Mouse (Mus musculus) frontal cortex, adult (tissue): ENCODE measurements at regions not wholly inside any gene's neighbourhood (a gene's known extent, or its start where the extent isn't known, plus 50 kb on each side); places are given as distances from the start of the nearest gene placed in this dataset.
A peak's percentile ranks its signal among the peaks of the same experiment; 100 is the strongest.

Source experiments
- ATAC-seq: cut with Nextera tagmentation; 2 replicates; pipeline ENCODE4 v1.9.2; 2017; ENCODE audit warnings: mild to moderate bottlenecking, moderate library complexity, mixed read lengths; ENCODE audit not compliant: low TSS enrichment

DNA sequence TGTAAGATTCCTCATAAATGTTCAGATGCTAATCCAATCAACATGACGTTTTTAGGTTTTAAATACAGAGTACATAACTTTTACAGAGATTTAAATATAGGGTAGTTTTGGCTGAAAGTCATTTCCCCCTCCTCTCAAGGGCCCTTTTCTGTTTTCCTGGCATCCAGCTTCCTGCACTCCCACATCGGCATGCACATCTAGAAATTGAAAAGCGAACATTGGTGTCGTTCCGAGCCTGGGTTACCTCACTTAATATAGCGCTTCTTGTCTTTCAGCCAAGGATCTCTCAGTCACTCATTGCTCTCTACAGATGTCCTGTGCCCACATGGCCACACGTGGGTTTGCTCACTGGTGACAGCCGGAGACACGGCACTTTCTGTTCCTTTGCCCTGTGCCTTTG lies 572.7 kb downstream of the Vrk1 start:
- peak; percentile 67 for ATAC-seq

DNA sequence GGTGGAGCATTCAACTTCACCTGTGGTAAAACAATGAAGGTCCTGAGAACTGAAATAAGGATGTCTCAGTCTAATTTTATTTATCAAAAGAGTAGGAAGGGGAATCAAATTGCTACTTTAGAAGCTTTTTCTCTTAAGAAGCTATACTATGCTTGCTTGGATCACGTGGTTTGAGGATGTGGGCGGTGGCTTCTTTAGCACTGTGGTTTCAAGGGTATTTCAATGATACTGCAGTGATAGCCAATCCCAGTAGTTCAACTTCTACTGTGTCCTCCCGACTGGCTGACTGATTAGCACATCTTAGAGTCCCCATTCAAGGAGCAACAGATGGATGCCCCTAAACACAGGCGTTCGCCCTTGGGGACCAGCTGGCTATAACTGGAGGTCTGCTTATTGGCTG lies 575.6 kb downstream of the Vrk1 start:
- ATAC-seq: no peak

DNA sequence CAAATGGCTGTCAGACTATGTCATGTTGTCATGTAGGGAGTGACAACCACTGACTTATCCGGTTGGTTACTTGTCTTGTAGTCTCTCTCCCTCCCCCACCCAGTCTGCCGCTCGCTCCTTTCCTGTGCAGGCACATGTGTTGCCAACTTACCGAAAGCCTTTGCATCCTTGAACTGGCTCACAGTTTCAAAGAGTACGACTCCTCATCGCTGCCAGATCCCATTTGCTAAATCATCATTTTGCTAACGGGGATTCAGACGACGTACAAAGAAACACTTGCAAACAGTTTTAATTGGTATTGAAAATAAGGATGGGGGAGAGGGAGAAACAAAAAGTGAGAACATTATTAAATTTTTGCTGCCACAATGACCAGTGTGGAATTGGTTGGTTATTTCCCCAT lies 582.7 kb downstream of the Vrk1 start:
- ATAC-seq: no peak

DNA sequence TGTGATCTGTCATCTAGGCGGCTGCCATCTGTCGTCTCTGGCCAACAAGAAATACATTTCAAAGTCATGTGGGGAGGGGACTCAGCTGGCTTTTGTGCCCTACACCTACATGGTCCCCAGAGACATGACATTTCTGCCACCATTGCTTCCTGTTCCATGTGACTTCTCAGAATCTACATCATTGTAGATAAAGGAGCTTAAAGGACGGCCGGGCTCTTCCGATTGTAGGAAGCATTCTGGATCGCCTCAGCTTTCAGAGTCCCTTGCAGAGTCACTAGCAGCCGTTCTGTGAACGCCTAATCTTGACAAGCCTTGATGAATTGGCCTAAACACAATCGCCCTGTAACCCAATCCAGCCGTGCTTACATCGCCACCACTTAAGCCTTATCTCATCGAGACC lies 587.6 kb downstream of the Vrk1 start:
- ATAC-seq: no peak

DNA sequence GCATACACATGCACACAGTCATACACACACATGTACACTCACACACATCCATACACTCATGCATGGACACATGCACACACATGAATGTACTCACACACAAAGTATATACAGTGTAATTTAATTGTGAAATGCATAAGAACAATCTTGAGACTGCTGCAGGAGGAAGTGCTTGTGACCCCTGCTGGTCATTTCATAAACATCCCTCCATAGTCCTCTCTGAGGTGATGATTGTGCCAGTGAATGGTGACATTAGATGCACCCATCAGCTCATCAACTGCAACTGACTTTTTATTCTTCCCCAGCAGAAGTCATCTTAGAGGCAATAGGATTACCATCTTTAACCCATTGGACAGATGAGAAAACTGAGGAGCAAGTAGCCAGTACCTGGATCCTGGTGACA lies 597.2 kb downstream of the Vrk1 start:
- ATAC-seq: no peak

DNA sequence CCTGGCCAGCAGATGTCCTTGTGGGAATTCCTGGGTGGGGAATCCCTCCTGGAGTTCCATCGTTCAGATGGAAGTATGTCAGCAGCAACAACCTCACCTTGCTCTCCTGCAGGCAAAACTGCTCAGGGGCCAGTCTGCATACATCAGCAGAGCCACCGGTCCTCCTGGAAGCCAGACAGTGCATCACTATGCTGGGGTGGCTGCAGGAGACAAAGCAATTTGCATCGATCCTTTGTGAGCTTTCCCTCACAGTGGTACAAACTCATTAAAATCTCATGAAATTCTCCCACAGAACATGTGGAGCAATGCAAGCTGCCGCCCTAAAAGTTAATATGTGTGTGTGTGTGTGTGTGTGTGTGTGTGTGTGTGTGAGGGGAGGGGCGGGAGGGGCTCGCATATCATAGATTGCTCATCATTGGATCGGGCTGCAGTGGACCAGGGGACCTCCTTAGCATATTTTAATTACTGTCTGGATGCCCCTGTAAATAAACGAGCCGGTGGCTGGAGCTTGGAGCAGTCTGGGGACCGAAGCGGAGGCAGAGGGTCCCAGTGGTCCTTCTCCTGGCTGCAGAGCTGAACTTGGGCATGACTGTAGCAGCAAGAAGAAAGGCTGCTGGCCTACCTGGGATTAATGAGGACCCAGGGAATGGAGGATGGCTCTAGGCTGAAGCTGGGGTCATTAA lies 597.8 kb downstream of the Vrk1 start:
- ATAC-seq: no peak

DNA sequence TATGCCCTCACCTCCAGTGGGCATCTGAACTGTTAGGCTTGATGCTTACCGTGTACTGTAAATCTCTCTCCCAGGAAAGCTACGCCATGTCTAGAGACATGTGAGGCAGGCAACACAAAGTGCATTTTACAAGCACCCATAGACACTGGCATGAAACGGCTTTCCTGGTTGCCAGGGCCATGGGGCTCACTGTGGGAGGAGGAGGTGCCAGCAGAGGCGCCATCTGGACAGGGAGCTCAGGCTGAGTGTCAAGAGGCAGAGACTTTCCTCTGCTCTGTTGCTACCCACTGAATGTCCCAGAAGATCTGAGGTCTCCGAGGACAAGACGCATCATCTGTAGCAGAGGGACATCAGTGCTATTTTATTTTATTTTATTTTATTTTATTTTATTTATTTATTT lies 608.7 kb downstream of the Vrk1 start:
- no peak for ATAC-seq

DNA sequence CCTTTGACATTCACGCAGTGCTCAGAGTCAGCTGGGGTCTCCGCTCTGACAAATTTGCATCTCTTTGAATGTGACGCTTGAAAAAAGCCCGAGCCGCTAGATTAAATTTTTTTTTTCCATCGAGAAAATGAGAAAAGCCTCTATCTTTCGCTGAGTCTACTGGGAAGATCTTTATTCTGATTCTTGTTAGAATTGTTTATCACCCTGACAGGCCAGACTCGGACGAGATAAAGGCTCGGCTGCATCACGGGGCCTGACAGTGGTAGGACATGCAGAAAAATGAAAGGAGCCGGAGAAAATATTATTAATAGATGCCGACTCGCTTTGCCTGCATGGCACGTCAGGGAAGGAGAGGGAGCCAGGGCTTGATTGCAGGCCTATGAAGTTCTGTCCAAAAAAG lies 616.8 kb downstream of the Vrk1 start:
- no peak for ATAC-seq

DNA sequence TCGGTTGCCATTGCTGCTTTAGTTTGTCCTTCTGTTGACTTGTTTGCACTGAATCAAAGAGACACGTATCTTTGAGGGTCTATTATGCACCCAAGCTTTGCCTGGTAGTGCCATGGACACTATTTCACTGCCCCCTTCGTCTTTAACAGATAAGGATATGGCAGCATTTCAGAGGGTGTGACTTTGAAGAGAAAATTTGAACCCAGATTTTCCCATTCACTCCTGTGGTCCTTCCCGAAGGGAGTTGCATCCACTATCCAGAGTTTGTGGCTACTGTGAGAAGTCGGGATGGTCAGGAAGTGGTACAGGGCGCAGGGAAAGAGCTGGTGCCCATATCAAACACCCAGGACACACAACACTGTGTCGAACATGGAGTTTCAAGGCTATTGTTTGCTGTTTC lies 622.5 kb downstream of the Vrk1 start:
- ATAC-seq: no peak

DNA sequence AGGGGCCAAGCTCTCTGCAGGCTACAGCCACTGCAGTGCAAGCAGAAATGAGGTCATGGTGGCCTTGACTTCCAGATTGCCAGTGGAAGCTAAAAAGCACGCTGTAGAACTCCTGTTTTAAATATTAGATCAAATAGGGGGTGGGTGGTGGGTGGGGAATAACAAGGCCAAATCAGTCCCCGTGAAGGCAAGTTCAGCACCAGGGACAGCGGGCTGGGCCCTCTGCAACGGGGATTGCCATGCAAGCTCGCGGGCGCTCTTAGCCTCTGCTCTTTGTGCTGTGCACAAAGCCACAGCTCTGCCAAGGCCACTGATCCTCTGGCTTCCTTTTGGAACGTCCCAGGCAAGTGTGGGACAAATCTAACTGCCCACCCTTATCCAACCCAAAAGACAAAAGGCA lies 623.1 kb downstream of the Vrk1 start:
- ATAC-seq: no peak

DNA sequence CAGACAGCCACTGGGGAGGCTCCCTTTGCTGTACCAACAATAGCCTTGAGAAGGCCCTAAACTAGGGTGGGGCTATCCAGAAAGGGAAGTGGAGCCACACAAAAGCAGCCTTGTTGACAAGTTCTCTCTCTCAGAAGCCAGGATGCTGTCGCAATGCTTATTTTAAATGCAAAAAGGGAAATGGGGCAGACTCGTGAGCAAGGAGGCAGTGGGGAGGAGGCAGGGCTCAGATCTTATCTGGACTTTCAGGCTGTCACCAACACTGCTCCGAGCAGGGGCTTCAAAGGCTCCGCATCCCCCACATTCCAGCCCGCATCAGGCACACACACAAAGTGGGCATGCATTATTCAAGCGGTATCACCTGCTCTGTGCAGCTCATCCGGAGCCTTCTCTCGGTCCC lies 648.3 kb downstream of the Vrk1 start:
- ATAC-seq: no peak

DNA sequence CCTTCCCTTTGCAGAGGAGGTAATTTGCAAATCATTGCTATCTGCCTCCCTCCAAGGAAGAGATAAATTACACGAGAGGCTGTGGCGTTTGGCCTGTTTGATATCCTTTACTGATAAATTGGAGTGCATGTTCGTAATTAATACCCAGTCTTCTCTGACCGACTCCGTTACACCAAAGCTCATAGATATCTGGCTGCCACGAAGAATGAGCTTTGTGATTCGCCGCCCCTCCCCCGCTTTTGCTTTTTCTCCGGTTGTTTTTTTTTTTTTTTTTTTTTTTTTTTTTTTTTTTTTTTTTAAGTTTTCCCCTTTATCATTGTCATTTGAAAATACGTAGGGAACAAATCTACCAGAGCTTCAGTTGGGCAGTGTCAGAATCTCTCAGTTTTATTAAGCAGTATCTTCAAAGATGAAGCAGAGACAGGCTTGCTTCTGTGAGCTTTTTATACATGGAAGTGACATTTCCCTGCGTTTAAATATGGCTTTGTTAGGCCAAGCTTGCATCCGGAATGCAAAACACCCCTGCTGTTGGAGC lies 663.3 kb downstream of the Vrk1 start:
- ATAC-seq: no peak

DNA sequence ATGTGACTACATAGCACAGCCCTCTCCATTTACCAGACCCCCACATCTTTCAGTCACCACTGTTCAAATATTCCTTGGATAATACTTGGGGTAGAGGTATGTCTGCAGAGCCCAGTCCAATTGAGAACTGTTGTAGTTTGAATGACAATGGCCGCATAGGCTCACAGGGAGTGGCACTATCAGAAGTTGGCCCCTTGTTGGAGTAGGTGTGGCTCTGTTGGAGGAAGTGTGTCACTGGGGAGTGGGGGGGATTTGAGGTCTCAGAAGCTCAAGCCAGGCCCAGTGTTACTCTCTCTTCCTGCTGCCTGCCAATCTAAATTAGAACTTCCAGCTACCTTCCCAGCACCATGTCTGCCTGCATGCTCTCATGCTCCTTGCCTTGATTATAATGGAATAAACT lies 664.7 kb downstream of the Vrk1 start:
- ATAC-seq: no peak

DNA sequence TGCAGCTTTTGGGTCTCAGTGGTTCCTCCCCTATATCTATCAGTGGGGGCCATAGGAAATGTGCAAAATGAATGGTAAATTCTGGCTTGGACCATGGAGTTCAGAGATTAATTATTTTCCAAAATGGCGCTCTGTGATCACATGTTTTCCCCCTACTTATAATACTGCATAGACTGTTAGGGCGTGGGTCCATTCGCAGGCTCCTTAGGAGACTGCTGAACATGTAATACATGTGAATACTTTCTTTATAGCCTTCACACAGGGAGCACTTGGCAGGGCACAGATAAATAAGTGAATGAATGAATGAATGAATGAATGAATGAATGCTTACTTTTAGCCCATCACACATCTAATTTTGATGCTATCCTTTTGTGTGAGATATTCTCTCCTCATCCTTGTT lies 666.1 kb downstream of the Vrk1 start:
- no peak for ATAC-seq

DNA sequence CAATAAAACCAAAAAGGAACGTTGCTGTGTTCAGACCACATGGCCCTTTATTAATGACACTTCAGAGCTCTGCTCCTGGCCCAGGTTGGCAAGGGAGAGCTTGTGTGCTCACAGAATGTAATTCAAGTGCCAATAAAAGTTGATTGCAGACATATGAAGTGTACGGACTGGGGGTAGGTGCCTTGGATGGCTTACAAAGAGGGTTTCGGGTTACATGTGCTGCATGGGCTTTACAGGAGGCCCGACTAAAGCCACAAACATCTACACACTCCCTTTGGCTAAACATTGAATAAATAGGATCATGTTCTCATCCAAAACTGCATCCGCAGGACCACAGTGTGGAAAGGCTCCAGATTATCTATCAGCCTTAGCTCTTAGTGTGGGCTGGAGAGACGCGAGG lies 666.5 kb downstream of the Vrk1 start:
- no peak for ATAC-seq

DNA sequence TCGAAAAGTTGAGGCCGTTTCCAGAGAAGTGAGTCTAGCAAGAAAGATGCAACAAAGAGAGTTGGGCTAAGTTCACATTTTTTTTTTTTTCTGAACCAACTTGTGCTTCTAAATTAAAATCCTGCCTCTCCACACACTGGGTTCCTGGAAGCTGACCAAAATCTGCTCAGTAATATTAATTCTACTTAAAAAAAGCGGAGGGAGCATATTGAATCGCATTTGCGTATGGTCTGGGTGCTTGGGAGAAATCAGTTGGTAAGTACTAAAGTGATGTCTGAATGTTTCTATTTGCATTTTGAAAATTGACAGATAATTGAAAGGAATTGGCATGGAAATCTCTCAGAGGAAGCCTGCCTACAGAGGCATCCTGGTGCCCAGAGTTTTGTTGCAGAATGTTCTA lies 676.0 kb downstream of the Vrk1 start:
- ATAC-seq: no peak

DNA sequence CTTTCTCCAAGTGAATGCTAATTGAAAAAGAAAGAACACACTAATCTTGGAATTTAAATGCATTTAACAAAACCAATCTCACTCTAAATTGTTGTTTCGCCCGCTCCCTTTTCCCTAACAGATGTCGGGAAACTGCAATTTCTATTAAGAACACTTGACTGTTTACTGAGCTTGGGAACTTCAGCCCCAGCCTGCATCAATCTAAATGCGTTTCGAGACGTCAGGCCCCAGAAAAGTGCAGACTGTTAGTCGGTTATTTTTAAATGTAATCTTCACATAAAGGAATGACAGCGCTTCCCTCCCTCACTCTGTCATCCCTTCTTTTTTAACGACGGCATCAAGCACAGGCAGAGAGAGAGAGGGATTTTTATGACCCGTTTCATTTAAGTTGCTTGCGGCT lies 677.7 kb downstream of the Vrk1 start:
- no peak for ATAC-seq

DNA sequence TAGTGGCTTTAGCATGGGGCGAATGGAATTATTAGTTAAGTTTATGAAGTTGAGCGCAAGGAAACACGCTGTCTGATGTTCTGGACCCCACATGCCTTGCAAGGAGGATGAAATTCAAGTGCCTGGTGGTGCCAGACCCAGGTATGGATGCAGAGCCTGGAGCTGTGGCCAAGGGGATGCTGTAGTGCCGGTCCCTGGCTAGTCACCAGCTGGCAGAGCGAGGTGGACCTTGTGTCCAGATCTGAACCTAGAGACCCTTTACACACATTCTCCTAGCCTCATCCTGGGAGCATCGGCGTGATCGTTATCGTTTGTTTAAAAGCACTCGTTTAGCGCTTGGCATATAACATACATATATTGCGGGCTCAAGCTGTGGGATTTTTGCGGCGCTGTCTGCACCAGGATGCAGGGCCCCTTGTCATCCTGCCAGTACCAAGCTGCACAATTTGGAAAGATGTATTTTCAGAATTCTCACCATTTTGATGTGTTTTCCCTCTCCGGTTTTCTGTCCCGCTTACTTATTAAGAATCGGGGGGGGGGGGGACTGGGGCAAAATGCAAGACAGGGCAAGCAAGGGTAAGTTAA lies 678.2 kb downstream of the Vrk1 start:
- ATAC-seq: 0 out of 2 replicates have a peak, but pooled peaks have one; percentile 27

DNA sequence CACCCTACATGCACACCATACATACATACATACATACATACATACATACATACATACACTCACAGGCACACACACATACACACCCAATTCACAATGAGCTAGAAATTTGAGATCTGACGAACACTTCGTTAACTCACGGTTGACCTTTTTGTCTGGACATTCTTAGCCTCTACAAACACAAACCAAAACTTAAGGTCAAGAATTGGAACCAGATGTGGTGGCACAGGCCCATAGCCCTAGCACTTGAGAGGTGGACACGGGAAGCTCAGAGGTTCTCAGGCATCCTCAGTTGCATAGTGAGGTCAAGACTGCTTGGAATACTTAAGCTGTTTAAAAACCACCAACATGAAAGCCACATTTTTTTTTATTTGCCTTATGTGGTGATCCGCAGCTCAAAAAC lies 692.9 kb downstream of the Vrk1 start:
- no peak for ATAC-seq

DNA sequence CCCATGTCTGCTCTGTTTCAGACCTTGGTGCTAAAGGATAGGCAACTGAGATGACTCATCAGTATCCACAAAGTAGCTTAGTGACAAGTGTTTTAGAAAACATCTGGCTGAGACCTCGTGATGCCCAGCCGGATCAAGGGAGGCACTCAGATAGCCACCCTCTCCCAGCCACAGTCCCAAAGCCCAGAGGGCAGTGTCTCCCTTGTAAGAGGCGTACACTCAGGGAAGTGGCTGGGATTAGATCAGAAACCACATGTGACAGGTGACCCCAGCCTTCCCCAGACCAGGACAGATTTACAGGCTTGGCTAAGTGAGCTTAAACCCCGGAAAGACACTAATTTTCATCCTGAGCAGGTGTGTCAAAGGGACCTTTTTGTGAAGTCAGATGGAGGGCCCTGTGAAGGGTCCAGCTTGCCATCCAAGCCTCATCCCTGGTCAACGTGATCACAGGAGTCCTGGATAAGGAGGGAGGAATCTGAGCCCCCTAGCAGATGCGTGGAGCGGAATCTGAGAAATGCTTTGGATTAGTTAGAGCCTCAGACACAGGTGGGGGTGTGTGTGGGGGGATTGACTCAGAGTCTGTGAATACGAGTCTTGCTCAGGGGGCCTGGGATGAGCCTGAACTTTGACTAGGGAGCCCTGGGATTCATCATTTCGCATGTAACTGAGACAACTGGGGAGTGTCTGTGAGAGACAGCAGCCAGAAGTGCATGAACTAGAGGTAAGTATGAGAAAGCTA lies 711.4 kb downstream of the Vrk1 start:
- ATAC-seq: no peak

DNA sequence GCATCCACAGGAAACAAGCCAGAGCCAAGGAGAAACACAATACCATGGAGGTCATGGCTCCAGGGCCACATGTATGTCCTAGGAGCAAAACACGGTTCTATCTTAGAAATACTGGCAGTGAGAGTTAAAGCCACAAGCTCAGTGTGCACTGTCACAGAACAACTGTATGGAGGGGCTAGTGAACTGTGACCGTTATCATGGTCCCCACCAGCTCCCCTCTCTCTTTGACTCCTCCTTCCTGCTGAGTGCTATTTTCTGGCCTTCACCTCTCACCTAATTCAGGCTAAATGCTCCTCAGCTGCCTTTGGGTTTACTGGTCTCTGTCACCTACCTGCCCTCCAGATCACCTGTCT lies 712.0 kb downstream of the Vrk1 start:
- no peak for ATAC-seq

DNA sequence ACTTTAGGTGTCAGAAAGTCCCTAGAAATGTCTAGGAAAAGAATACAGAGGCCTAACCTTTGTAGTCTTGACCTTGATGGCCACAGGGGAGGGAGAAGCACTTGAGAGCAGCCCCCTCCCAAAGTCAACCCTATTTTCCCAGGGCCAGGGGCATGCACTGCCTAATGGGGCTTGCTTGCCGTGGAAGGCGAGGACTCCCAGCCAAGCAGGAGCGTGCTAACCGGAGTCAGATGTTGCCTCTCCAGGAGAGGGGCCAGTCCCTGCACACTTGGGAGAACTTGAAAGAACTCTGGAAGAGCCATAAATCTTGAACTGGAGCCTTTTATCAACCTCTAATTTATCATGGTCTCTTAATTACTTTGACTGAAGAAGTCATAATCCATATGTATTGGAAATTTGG lies 712.7 kb downstream of the Vrk1 start:
- ATAC-seq: no peak

DNA sequence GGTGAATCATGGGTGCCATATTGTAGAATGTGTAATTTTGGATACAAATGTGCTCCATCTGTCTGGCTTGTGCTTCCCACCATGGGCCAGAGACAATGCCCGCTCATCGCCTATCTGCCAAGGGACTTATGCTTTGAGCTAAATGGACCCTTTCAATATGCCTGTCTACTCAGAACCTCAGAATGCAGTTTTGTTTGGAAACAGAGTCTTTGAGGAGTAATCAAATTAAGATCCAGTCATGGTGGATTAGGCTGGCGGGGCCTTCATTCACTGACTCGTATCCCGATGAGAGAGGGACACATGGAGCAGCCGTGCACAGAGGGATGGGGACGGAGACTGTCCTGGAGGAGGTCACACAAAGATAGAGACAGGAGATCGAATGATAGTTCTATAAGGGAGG lies 716.9 kb downstream of the Vrk1 start:
- ATAC-seq: no peak
